Mouse (Mus musculus) lung, adult 2 months (tissue): ENCODE results near the gene Cmas.

Source experiments
- CTCF ChIP-seq: fragments of 200-500 bp; IDR thresholded peaks from 2 replicates; pipeline ENCODE4 v1.5.1; 2011; ENCODE audit warnings: mild to moderate bottlenecking, low read length, control low read depth; ENCODE audit not compliant: insufficient read depth
- POLR2A ChIP-seq: fragments of 200-500 bp; IDR thresholded peaks from 2 replicates; pipeline ENCODE4 v1.6.1; 2011; ENCODE audit warnings: low read depth, mild to moderate bottlenecking, control low read depth, low read length, borderline replicate concordance; ENCODE audit errors: extremely low read depth

GRCm38 (mm10) chr6:142810239-142810638 is 53.8 kb downstream of the Cmas start:
- no peak for TF ChIP-seq CTCF
- no peak for TF ChIP-seq POLR2A
